ENCODE assay signal across 8 mouse cellular contexts in genomic region chr10:67058297-67058696, GRCm38 (mm10). TPM values are rescaled to one million over a fixed set of nuclear protein-coding genes. Genes with fewer than 3 reads are reported as not detected.
A peak's percentile ranks its signal among the peaks of the same experiment; 100 is the strongest.
DNase-seq lines count a peak whose midpoint lies in the region; ATAC-seq and TF ChIP-seq lines count a peak whose summit lies in the region.

No protein-coding gene starts in this region.

- H3K4me2 ChIP-seq in lung, embryonic 16.5 days (ENCODE audit: low read depth, low read length), result no peak overlapping the region
- no peak overlapping the region for H3K4me2 ChIP-seq in kidney, postnatal 0 days (ENCODE audit: low read length)

- intact Hi-C loops in gastrocnemius, postnatal 14 days (cut with DNase I; ENCODE audit: low total_unique reads), result no loop called here

- 45% methylated on average over 7 of the region's 7 CpGs for WGBS in lung, embryonic 16.5 days
- 54% methylated on average over 7 of the region's 7 CpGs for WGBS in kidney, postnatal 0 days

- H3K4me1 ChIP-seq in lung, embryonic 16.5 days (replicated peaks; ENCODE audit: control insufficient read depth, insufficient read depth, low read length), result peaks cover 45% of the 10 kb centered on the region
- peaks cover 4% of the 10 kb centered on the region for H3K4me1 ChIP-seq in kidney, postnatal 0 days (replicated peaks; ENCODE audit: insufficient read depth, low read length)

- peak; percentile 75 for ATAC-seq in lung, embryonic 16.5 days (ENCODE audit: low read depth)
- no peak for ATAC-seq in kidney, postnatal 0 days (replicated peaks; ENCODE audit: low FRiP score, low read depth)

- peak overlapping the region; percentile 62 for H3K27ac ChIP-seq in lung, embryonic 16.5 days (ENCODE audit: low read length)
- H3K27ac ChIP-seq in kidney, postnatal 0 days, result peak overlapping the region; percentile 36; the same call in 1 of the 2 replicates

- no peaks in the 10 kb centered on the region for H3K9me3 ChIP-seq in lung, embryonic 16.5 days (ENCODE audit: control insufficient read depth, low read length)
- H3K9me3 ChIP-seq in kidney, postnatal 0 days (replicated peaks; ENCODE audit: low read length), result no peaks in the 10 kb centered on the region

- H3K9ac ChIP-seq in lung, embryonic 16.5 days (ENCODE audit: low read length), result no peak overlapping the region
- no peak overlapping the region for H3K9ac ChIP-seq in kidney, postnatal 0 days (ENCODE audit: low read depth, low read length)

- DNase-seq in adrenal gland, postnatal 10 days, result peak; percentile 63
- no peak for DNase-seq in adrenal gland, adult 8-10 months
- no peak for DNase-seq in lung, adult 18-20 months
- peak; percentile 79 for DNase-seq in gastrocnemius, postnatal 14 days
- no peak for DNase-seq in kidney, postnatal 0 days (ENCODE audit: low spot score)
- DNase-seq in testis, postnatal 14 days (ENCODE audit: low spot score), result no peak
- no peak for DNase-seq in thymus, postnatal 25 days

- no peak overlapping the region for H3K4me3 ChIP-seq in lung, embryonic 16.5 days (ENCODE audit: low read length)
- H3K4me3 ChIP-seq in kidney, postnatal 0 days (replicated peaks; ENCODE audit: low read depth, low read length), result no peak overlapping the region

- TF ChIP-seq CTCF in kidney, postnatal 0 days (IDR thresholded peaks at IDR 0.05; ENCODE audit: low read depth), result no peak

- no peaks in the 10 kb centered on the region for H3K36me3 ChIP-seq in lung, embryonic 16.5 days (ENCODE audit: control insufficient read depth, insufficient read depth, low read length)
- no peaks in the 10 kb centered on the region for H3K36me3 ChIP-seq in kidney, postnatal 0 days (ENCODE audit: insufficient read depth, low read length)

- no peaks in the 10 kb centered on the region for H3K27me3 ChIP-seq in lung, embryonic 16.5 days (ENCODE audit: control insufficient read depth, insufficient read depth, low read depth, low read length)
- H3K27me3 ChIP-seq in kidney, postnatal 0 days (ENCODE audit: insufficient read depth, low read length), result no peaks in the 10 kb centered on the region

RNA-seq across cellular contexts. Expression of gene Jmjd1c, which starts 37.6 kb away (rescaled TPM):
- total RNA-seq in adrenal gland, postnatal 10 days (2021), result 10 to 100 TPM; 47.1 to 64.6 TPM
- total RNA-seq in adrenal gland, adult 8-10 months (2022), result 100 to 1,000 TPM in 1 of 4 experiments, 10 to 100 TPM in 3; 54.1 to 103 (median 65.0) TPM
- 28.4 and 29.0 TPM in 2 replicates for polyA plus RNA-seq in lung, embryonic 16.5 days (2015; fragmentation: Nextera tagmentation; extraction: Ambion mirVana)
- 10 to 100 TPM; 24.9 to 26.1 TPM for total RNA-seq in gastrocnemius, postnatal 14 days (2021)
- polyA plus RNA-seq in kidney, postnatal 0 days (2015; fragmentation: Nextera tagmentation; extraction: Ambion mirVana), result 35.2 and 40.8 TPM in 2 replicates

RNA-seq across cellular contexts. Expression of gene Reep3, which starts 38.4 kb away (rescaled TPM):
- total RNA-seq in adrenal gland, postnatal 10 days (2021), result 10 to 100 TPM; 45.8 to 46.9 TPM
- total RNA-seq in adrenal gland, adult 8-10 months (2022), result 10 to 100 TPM; 33.5 to 49.1 (median 44.9) TPM
- polyA plus RNA-seq in lung, embryonic 16.5 days (2015; fragmentation: Nextera tagmentation; extraction: Ambion mirVana), result 37.9 and 38.6 TPM in 2 replicates
- total RNA-seq in gastrocnemius, postnatal 14 days (2021), result 10 to 100 TPM; 16.9 to 18.6 TPM
- 44.7 and 50.9 TPM in 2 replicates for polyA plus RNA-seq in kidney, postnatal 0 days (2015; fragmentation: Nextera tagmentation; extraction: Ambion mirVana)

Comparison
In these comparisons a context has a peak if more than half of its experiments do, and no peak if none do; other contexts are left out.
1. DNase-seq: peak in adrenal gland, postnatal 10 days (single experiment) and gastrocnemius, postnatal 14 days (single experiment); none in adrenal gland, adult 8-10 months (single experiment), lung, adult 18-20 months (0 of 2), kidney, postnatal 0 days (single experiment), testis, postnatal 14 days (single experiment) and thymus, postnatal 25 days (single experiment).